Mouse (Mus musculus): ENCODE measurements around the gene Cbx4. TPM values are rescaled to one million over a fixed set of nuclear protein-coding genes. Genes with fewer than 3 reads are reported as not detected.

Gene Cbx4
- polyA plus RNA-seq, 1 experiment from 2014 or later, result 4.8 TPM

DNA sequence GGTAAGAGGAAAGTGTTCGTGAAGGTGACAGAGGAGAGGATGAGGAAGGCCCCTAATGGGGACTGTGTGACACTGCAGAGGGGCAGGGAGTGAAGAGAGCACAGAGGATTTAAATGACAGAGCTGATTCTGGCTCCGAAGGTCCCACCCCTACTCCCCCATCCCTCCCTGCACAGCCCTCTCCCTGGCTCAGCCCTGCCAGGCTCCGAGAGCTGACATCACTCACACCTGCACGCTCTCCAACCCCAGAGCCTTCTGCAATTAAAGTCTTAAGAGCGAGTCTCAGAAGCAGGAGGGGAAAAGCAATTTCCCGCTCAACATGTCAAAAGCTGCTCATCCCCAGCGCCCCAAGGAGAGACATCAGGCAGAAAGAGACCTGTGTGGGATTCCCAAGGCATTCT, 32.9 kb upstream of the Cbx4 start:
- no peaks in the 10 kb centered on the region for H3K36me3 ChIP-seq (replicated peaks; ENCODE audit: control insufficient read depth, insufficient read depth, low read depth, low read length)
- ATAC-seq (replicated peaks; ENCODE audit: insufficient number of reproducible peaks, low FRiP score, low TSS enrichment, low read depth) (no peak), DNase-seq (ENCODE audit: low spot score) (no peak)
- no peak overlapping the region for H3K27ac ChIP-seq (replicated peaks; ENCODE audit: low read depth, low read length)
- H3K4me1 ChIP-seq (ENCODE audit: control insufficient read depth, insufficient read depth, low read length), result no peaks in the 10 kb centered on the region; the same call in 1 of the 2 replicates
- no peak overlapping the region for H3K4me3 ChIP-seq (ENCODE audit: low read depth, low read length)
- H3K9me3 ChIP-seq (replicated peaks; ENCODE audit: control insufficient read depth, low read length), result no peaks in the 10 kb centered on the region
- no peak overlapping the region for H3K9ac ChIP-seq (replicated peaks; ENCODE audit: low read length)
- H3K4me2 ChIP-seq (ENCODE audit: low read depth, low read length), result no peak overlapping the region
- no peaks in the 10 kb centered on the region for H3K27me3 ChIP-seq (ENCODE audit: control insufficient read depth, insufficient read depth, low read length)
- 20% methylated on average over 7 of the region's 7 CpGs for WGBS

DNA sequence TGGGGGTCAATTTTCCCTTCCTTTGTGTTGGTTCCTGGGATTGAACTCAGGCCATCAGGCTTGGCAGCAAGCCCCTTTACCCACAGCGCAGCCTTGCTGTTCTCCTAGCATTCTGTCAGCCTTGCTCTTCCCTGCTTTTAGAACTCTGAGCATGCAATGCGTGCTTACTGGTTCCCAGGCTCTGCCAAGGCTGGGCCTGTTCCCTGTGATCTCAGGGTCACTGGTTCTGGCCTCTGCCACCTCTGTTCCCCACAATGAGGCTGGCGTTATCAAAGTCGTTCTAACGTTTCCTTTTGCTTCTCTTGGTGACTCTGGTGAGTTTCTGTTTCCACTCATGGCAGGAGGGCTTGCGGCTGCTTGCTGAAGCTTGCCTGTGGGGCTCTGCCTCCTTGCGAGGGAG, 31.9 kb upstream of the Cbx4 start:
- Histone ChIP-seq H3K4me1 (ENCODE audit: control insufficient read depth, insufficient read depth, low read length) (no peaks in the 10 kb centered on the region; the same call in 1 of the 2 replicates), H3K4me2 (ENCODE audit: low read depth, low read length) (no peak overlapping the region), H3K9ac (replicated peaks; ENCODE audit: low read length) (no peak overlapping the region), H3K9me3 (replicated peaks; ENCODE audit: control insufficient read depth, low read length) (no peaks in the 10 kb centered on the region), H3K27me3 (ENCODE audit: control insufficient read depth, insufficient read depth, low read length) (no peaks in the 10 kb centered on the region), H3K27ac (replicated peaks; ENCODE audit: low read depth, low read length) (no peak overlapping the region), H3K4me3 (ENCODE audit: low read depth, low read length) (no peak overlapping the region), H3K36me3 (replicated peaks; ENCODE audit: control insufficient read depth, insufficient read depth, low read depth, low read length) (no peaks in the 10 kb centered on the region)
- DNase-seq (ENCODE audit: low spot score) (no peak), ATAC-seq (replicated peaks; ENCODE audit: insufficient number of reproducible peaks, low FRiP score, low TSS enrichment, low read depth) (no peak)
- 58% methylated on average over 7 of the region's 7 CpGs for WGBS

DNA sequence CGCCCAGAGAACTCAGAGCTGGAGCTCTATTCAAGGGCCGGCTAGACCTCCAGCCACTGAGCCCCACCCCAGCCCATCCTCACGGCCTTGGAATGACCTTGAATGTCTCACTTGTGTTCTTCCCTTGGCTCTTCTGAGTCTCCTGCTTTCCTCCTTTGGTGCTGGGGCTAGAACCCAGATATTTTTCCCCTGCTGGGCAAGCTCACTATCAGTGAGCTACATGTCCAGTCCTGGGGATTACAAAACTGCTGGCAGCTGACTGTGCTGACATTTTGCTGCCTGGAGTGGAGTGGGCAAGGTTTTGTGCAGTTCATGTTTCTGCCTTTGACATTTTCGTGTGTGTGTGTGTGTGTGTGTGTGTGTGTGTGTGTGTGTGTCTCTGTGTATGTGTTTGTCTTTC, 31.0 kb upstream of the Cbx4 start:
- no peak overlapping the region for H3K4me2 ChIP-seq (ENCODE audit: low read depth, low read length)
- H3K27ac ChIP-seq (replicated peaks; ENCODE audit: low read depth, low read length), result no peak overlapping the region
- no peaks in the 10 kb centered on the region; the same call in 1 of the 2 replicates for H3K4me1 ChIP-seq (ENCODE audit: control insufficient read depth, insufficient read depth, low read length)
- DNase-seq (ENCODE audit: low spot score) (no peak), ATAC-seq (replicated peaks; ENCODE audit: insufficient number of reproducible peaks, low FRiP score, low TSS enrichment, low read depth) (no peak)
- H3K9me3 ChIP-seq (replicated peaks; ENCODE audit: control insufficient read depth, low read length), result no peaks in the 10 kb centered on the region
- no peaks in the 10 kb centered on the region for H3K36me3 ChIP-seq (replicated peaks; ENCODE audit: control insufficient read depth, insufficient read depth, low read depth, low read length)
- no peak overlapping the region for H3K9ac ChIP-seq (replicated peaks; ENCODE audit: low read length)
- WGBS, result 63% methylated on average over 4 of the region's 4 CpGs
- no peak overlapping the region for H3K4me3 ChIP-seq (ENCODE audit: low read depth, low read length)
- H3K27me3 ChIP-seq (ENCODE audit: control insufficient read depth, insufficient read depth, low read length), result no peaks in the 10 kb centered on the region

DNA sequence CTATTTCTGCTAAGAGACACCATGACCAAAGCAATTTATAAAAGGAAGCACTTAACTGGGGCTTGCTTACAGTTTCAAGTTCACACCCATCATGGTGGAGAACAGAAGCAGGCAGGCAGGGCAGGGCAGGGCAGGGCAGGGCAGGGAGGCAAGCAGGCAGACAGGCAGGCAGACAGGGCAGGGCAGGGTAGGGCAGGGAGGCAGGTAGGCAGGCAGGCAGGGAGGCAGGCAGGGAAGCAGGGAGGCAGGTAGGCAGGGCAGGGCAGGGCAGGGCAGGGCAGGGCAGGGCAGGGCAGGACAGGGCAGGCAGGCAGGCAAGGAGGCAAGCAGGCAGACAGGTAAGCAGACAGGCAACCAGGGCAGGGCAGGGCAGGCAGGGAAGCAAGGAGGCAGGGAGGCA, 26.7 kb upstream of the Cbx4 start:
- Histone ChIP-seq H3K4me1 (ENCODE audit: control insufficient read depth, insufficient read depth, low read length) (no peaks in the 10 kb centered on the region), H3K9ac (replicated peaks; ENCODE audit: low read length) (no peak overlapping the region), H3K36me3 (replicated peaks; ENCODE audit: control insufficient read depth, insufficient read depth, low read depth, low read length) (no peaks in the 10 kb centered on the region), H3K4me3 (ENCODE audit: low read depth, low read length) (no peak overlapping the region), H3K27me3 (ENCODE audit: control insufficient read depth, insufficient read depth, low read length) (no peaks in the 10 kb centered on the region), H3K4me2 (ENCODE audit: low read depth, low read length) (no peak overlapping the region), H3K9me3 (replicated peaks; ENCODE audit: control insufficient read depth, low read length) (no peaks in the 10 kb centered on the region), H3K27ac (replicated peaks; ENCODE audit: low read depth, low read length) (no peak overlapping the region)
- DNase-seq (ENCODE audit: low spot score) (no peak), ATAC-seq (replicated peaks; ENCODE audit: insufficient number of reproducible peaks, low FRiP score, low TSS enrichment, low read depth) (no peak)

GRCm38 (mm10) chr11:119111345-119111744, 25.3 kb upstream of the Cbx4 start:
- Histone ChIP-seq H3K4me3 (ENCODE audit: low read depth, low read length) (no peak overlapping the region), H3K36me3 (replicated peaks; ENCODE audit: control insufficient read depth, insufficient read depth, low read depth, low read length) (no peaks in the 10 kb centered on the region), H3K4me2 (ENCODE audit: low read depth, low read length) (no peak overlapping the region), H3K4me1 (ENCODE audit: control insufficient read depth, insufficient read depth, low read length) (no peaks in the 10 kb centered on the region; the same call in 1 of the 2 replicates), H3K9me3 (replicated peaks; ENCODE audit: control insufficient read depth, low read length) (no peaks in the 10 kb centered on the region), H3K9ac (replicated peaks; ENCODE audit: low read length) (no peak overlapping the region), H3K27ac (replicated peaks; ENCODE audit: low read depth, low read length) (no peak overlapping the region), H3K27me3 (ENCODE audit: control insufficient read depth, insufficient read depth, low read length) (no peaks in the 10 kb centered on the region)
- no peak for ATAC-seq (replicated peaks; ENCODE audit: insufficient number of reproducible peaks, low FRiP score, low TSS enrichment, low read depth)
- no peak for DNase-seq (ENCODE audit: low spot score)
- 10% methylated on average over 7 of the region's 7 CpGs for WGBS

DNA sequence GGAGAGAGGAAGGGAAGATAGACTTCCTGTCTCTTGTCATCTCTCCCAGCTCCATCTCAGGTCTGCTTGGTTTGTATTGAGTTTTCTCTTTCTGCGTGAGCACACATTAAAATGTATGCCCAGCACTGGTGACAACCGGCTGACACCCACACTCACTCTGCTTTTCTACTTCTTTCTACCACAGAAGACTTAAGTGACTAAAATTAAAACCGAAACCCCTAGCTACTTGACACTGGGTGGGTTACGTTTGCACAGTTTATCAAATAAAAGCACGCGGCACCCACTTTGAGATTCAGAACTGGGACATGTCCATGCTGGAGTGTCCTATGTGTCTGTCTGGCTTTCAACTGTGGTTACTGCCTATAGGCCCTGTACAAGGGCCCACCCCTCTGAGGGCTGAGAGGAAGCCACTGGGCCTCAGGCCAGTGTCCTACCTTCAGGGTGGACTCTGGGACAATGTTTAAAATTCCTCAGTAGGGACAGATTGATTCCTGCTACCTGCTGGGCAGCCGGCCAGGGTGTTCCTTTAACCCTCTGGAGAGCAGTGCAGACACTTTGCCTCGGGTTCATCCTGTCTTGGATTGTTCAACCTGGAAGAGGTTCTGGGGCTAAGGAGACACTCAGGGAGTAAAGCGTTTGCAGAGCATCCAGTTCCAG, 23.5 kb upstream of the Cbx4 start:
- Histone ChIP-seq H3K36me3 (replicated peaks; ENCODE audit: control insufficient read depth, insufficient read depth, low read depth, low read length) (no peaks in the 10 kb centered on the region), H3K27me3 (ENCODE audit: control insufficient read depth, insufficient read depth, low read length) (no peaks in the 10 kb centered on the region), H3K4me1 (ENCODE audit: control insufficient read depth, insufficient read depth, low read length) (no peaks in the 10 kb centered on the region; the same call in 1 of the 2 replicates), H3K27ac (replicated peaks; ENCODE audit: low read depth, low read length) (no peak overlapping the region), H3K9me3 (replicated peaks; ENCODE audit: control insufficient read depth, low read length) (no peaks in the 10 kb centered on the region), H3K4me2 (ENCODE audit: low read depth, low read length) (no peak overlapping the region), H3K4me3 (ENCODE audit: low read depth, low read length) (no peak overlapping the region), H3K9ac (replicated peaks; ENCODE audit: low read length) (no peak overlapping the region)
- ATAC-seq (replicated peaks; ENCODE audit: insufficient number of reproducible peaks, low FRiP score, low TSS enrichment, low read depth), result no peak
- 72% methylated on average over 9 of the region's 9 CpGs for WGBS
- DNase-seq (ENCODE audit: low spot score), result no peak

DNA sequence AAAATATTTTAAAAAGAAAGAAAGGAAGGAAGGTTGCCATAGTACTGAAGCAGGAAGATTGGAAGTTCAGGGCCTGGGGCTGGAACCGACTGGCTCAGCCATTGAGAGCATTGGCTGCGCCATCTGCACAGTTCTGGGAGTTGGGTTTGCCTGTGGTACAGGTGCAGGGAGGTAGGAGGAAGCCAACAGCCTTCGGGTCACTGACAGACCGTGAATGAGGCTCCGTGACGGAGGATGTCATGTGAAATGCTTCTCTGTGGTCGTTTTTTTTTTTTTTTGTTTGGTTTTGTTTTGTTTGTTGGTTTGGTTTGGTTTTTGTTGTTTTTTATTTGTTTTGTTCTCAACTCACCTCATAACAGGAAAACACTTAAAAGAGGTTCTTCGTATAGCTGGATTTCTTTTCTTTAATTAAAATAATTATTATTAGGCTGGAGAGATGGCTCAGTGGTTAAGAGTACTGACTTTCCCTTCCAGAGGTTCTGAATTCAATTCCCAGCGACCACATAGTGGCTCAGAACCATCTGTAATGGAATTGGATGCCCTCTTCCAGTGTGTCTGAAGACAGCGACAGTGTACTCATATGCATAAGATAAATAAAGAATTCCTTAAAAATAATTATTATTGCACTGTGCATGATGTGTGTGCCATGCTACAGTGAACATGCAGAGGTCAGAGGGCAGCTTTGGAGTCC, 22.7 kb upstream of the Cbx4 start:
- Histone ChIP-seq H3K27me3 (ENCODE audit: control insufficient read depth, insufficient read depth, low read length) (no peaks in the 10 kb centered on the region), H3K4me3 (ENCODE audit: low read depth, low read length) (no peak overlapping the region), H3K36me3 (replicated peaks; ENCODE audit: control insufficient read depth, insufficient read depth, low read depth, low read length) (no peaks in the 10 kb centered on the region), H3K4me1 (ENCODE audit: control insufficient read depth, insufficient read depth, low read length) (no peaks in the 10 kb centered on the region; the same call in 1 of the 2 replicates), H3K9ac (replicated peaks; ENCODE audit: low read length) (no peak overlapping the region), H3K27ac (replicated peaks; ENCODE audit: low read depth, low read length) (no peak overlapping the region), H3K4me2 (ENCODE audit: low read depth, low read length) (no peak overlapping the region), H3K9me3 (replicated peaks; ENCODE audit: control insufficient read depth, low read length) (no peaks in the 10 kb centered on the region)
- no peak for ATAC-seq (replicated peaks; ENCODE audit: insufficient number of reproducible peaks, low FRiP score, low TSS enrichment, low read depth)
- no peak for DNase-seq (ENCODE audit: low spot score)
- 78% methylated on average over 10 of the region's 10 CpGs for WGBS

GRCm38 (mm10) chr11:119106289-119106688, 20.3 kb upstream of the Cbx4 start:
- Histone ChIP-seq H3K4me2 (ENCODE audit: low read depth, low read length) (no peak overlapping the region), H3K27ac (replicated peaks; ENCODE audit: low read depth, low read length) (no peak overlapping the region), H3K4me3 (ENCODE audit: low read depth, low read length) (no peak overlapping the region), H3K9me3 (replicated peaks; ENCODE audit: control insufficient read depth, low read length) (no peaks in the 10 kb centered on the region), H3K27me3 (ENCODE audit: control insufficient read depth, insufficient read depth, low read length) (no peaks in the 10 kb centered on the region), H3K9ac (replicated peaks; ENCODE audit: low read length) (no peak overlapping the region), H3K36me3 (replicated peaks; ENCODE audit: control insufficient read depth, insufficient read depth, low read depth, low read length) (no peaks in the 10 kb centered on the region), H3K4me1 (ENCODE audit: control insufficient read depth, insufficient read depth, low read length) (no peaks in the 10 kb centered on the region; the same call in 1 of the 2 replicates)
- WGBS, result 45% methylated on average over 6 of the region's 6 CpGs
- no peak for DNase-seq (ENCODE audit: low spot score)
- no peak for ATAC-seq (replicated peaks; ENCODE audit: insufficient number of reproducible peaks, low FRiP score, low TSS enrichment, low read depth)

All from embryonic facial prominence, embryonic 11.5 days (tissue).